Mouse (Mus musculus): ENCODE data around the gene St6galnac3. TPM values are rescaled to one million over a fixed set of nuclear protein-coding genes. Genes with fewer than 3 reads are reported as not detected.

St6galnac3 gene
- total and polyA plus RNA-seq, 3 experiments, result 0.08 to 1.1 (median 0.38) TPM

GRCm38 (mm10) chr3:153559586-153559985 is 165.4 kb downstream of the St6galnac3 start:
- no peak for TF ChIP-seq MAFK (IDR thresholded peaks at IDR 0.05; ENCODE audit: insufficient replicate concordance, low read length)
- TF ChIP-seq MXI1 (IDR thresholded peaks at IDR 0.05; ENCODE audit: low read depth, low read length), result no peak
- no peak for TF ChIP-seq ZKSCAN1 (IDR thresholded peaks at IDR 0.05; ENCODE audit: borderline replicate concordance, low read depth, low read length)
- no peak for TF ChIP-seq IRF4 (IDR thresholded peaks at IDR 0.05; ENCODE audit: low read depth, low read length)
- TF ChIP-seq ELF1 (IDR thresholded peaks at IDR 0.05; ENCODE audit: low read depth, low read length), result no peak
- no peak for TF ChIP-seq UBTF (IDR thresholded peaks at IDR 0.05; ENCODE audit: low read depth, low read length)
- no peak for TF ChIP-seq BHLHE40 (IDR thresholded peaks at IDR 0.05; ENCODE audit: low read depth, low read length)
- no peak for TF ChIP-seq HCFC1 (IDR thresholded peaks at IDR 0.05; ENCODE audit: low read depth, low read length)
- TF ChIP-seq E2F4 (IDR thresholded peaks at IDR 0.05; ENCODE audit: insufficient replicate concordance, low read depth, low read length), result no peak
- DNase-seq (ENCODE audit: extremely low read depth), result no peak

GRCm38 (mm10) chr3:153556621-153557020 is 168.4 kb downstream of the St6galnac3 start:
- Histone ChIP-seq H3K27ac (ENCODE audit: insufficient read depth, low read depth) (no peak overlapping the region), H3K9ac (ENCODE audit: insufficient read depth, low read depth) (no peak overlapping the region), H3K4me1 (ENCODE audit: control insufficient read depth in 1 of 2, insufficient read depth in 2 of 2) (no peaks in the 10 kb centered on the region), H3K4me2 (ENCODE audit: insufficient read depth, low read depth, poor library complexity, severe bottlenecking) (no peak overlapping the region), H3K27me3 (replicated peaks) (no peaks in the 10 kb centered on the region), H3K36me3 (replicated peaks in 1 of 2; ENCODE audit: control insufficient read depth in 1 of 2, insufficient read depth in 1 of 2, low read length in 1 of 2) (no peaks in the 10 kb centered on the region), H3K79me2 (replicated peaks; ENCODE audit: control insufficient read depth, extremely low read depth, insufficient read depth, poor library complexity, severe bottlenecking) (no peaks in the 10 kb centered on the region), H3K4me3 (replicated peaks in 1 of 3; ENCODE audit: low read depth in 2 of 3, low read length in 2 of 3, poor library complexity in 1 of 3) (no peak overlapping the region), H3K9me3 (replicated peaks; ENCODE audit: low read length) (no peaks in the 10 kb centered on the region)
- in situ Hi-C loops (cut with MboI; ENCODE audit: low pct_ligation_motif_present, low pct_unique_long_range_greater_than_20kb, low sequenced_read_pairs), result no loop called here
- dilution Hi-C loops (cut with MboI; ENCODE audit: extremely low pct_ligation_motif_present, extremely low pct_unique_long_range_greater_than_20kb, low sequenced_read_pairs), result no loop called here
- TF ChIP-seq E2F4 (IDR thresholded peaks at IDR 0.05; ENCODE audit: insufficient replicate concordance, low read depth, low read length) (no peak), PAX5 (IDR thresholded peaks at IDR 0.05; ENCODE audit: low read length) (no peak), EP300 (IDR thresholded peaks at IDR 0.05; ENCODE audit: low read length) (no peak), MEF2A (IDR thresholded peaks at IDR 0.05; ENCODE audit: borderline replicate concordance, low read depth, low read length) (no peak), JUND (conservative IDR thresholded peaks at IDR 0.05; ENCODE audit: low read depth, low read length) (no peak), USF2 (conservative IDR thresholded peaks at IDR 0.05; ENCODE audit: low read depth, low read length) (no peak), NRF1 (IDR thresholded peaks at IDR 0.05; ENCODE audit: low read depth, low read length) (no peak), ELF1 (IDR thresholded peaks at IDR 0.05; ENCODE audit: low read depth, low read length) (no peak), KAT2A (IDR thresholded peaks at IDR 0.05; ENCODE audit: insufficient replicate concordance, low read length) (no peak), POLR2AphosphoS2 (IDR thresholded peaks at IDR 0.05; ENCODE audit: low read depth, low read length) (no peak), CHD2 (IDR thresholded peaks at IDR 0.05; ENCODE audit: low read length) (no peak), NELFE (IDR thresholded peaks at IDR 0.05; ENCODE audit: low read depth, low read length) (no peak), ZC3H11A (IDR thresholded peaks at IDR 0.05; ENCODE audit: low read depth, low read length) (no peak), ZNF384 (IDR thresholded peaks at IDR 0.05; ENCODE audit: low read depth, low read length) (no peak), SMC3 (IDR thresholded peaks at IDR 0.05; ENCODE audit: low read depth, low read length) (no peak), TBP (conservative IDR thresholded peaks at IDR 0.05; ENCODE audit: low read depth, low read length) (no peak), CTCF (conservative IDR thresholded peaks at IDR 0.05 in 1 of 2, IDR thresholded peaks at IDR 0.05 in 1 of 2; ENCODE audit: low read depth in 2 of 2, low read length in 2 of 2) (no peak)
- no peak for DNase-seq (ENCODE audit: extremely low read depth)

More at GRCm38 (mm10) chr3:153559586-153559985, 165.4 kb downstream of the St6galnac3 start:
- Histone ChIP-seq H3K27ac (ENCODE audit: insufficient read depth, low read depth) (no peak overlapping the region), H3K4me3 (replicated peaks in 1 of 3; ENCODE audit: low read depth in 2 of 3, low read length in 2 of 3, poor library complexity in 1 of 3) (no peak overlapping the region), H3K27me3 (replicated peaks) (no peaks in the 10 kb centered on the region), H3K36me3 (replicated peaks in 1 of 2; ENCODE audit: control insufficient read depth in 1 of 2, insufficient read depth in 1 of 2, low read length in 1 of 2) (no peaks in the 10 kb centered on the region), H3K4me1 (ENCODE audit: control insufficient read depth in 1 of 2, insufficient read depth in 2 of 2) (peaks cover 0 to 4% of the 10 kb centered on the region in 2 experiments; a peak in 1 of 4 replicates), H3K9me3 (replicated peaks; ENCODE audit: low read length) (no peaks in the 10 kb centered on the region), H3K4me2 (ENCODE audit: insufficient read depth, low read depth, poor library complexity, severe bottlenecking) (no peak overlapping the region), H3K9ac (ENCODE audit: insufficient read depth, low read depth) (no peak overlapping the region), H3K79me2 (replicated peaks; ENCODE audit: control insufficient read depth, extremely low read depth, insufficient read depth, poor library complexity, severe bottlenecking) (no peaks in the 10 kb centered on the region)
- in situ Hi-C loops (cut with MboI; ENCODE audit: low pct_ligation_motif_present, low pct_unique_long_range_greater_than_20kb, low sequenced_read_pairs) (no loop called here), dilution Hi-C loops (cut with MboI; ENCODE audit: extremely low pct_ligation_motif_present, extremely low pct_unique_long_range_greater_than_20kb, low sequenced_read_pairs) (no loop called here)

All from CH12.LX (cell line).